Mouse (Mus musculus): ENCODE measurements around the gene Nmrk2.
A peak's percentile ranks its signal among the peaks of the same experiment; 100 is the strongest.

Nmrk2 gene

DNA sequence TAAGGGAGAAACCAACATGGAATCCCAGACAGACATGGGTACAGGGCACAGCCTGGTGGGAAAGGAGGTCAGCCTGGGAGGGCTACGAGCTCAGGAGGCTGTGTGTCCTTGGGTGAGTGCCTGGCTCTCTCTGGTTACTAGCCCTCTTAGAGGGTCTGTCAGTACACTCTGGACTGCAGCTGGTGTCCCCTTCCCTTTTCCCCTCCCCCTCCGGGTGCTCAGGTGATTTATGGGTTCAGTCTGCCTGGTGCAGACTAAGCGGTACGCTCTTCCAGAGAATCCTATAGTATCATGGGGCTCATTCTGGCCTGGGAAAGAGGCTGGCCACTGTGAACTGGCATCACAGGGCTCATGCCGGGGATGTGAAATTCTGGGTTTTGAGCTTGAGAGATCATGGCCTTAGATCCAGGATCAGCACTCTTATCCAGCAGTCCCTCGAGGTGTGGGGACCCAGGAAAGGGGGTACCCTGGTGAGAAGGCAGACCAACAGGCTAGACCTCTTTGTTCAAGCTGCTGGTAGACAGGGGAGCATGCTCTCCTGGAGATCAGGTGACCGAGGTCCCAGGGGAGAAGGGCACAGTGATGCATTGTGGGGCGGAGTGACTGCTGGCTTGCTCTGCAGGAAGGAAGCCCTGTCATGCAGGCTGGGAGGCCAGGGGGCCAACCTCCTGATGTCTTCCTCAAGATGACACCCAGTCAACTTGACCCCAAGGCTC is 40.1 kb downstream of the Nmrk2 start:
- peak; percentile 72 for DNase-seq

DNA sequence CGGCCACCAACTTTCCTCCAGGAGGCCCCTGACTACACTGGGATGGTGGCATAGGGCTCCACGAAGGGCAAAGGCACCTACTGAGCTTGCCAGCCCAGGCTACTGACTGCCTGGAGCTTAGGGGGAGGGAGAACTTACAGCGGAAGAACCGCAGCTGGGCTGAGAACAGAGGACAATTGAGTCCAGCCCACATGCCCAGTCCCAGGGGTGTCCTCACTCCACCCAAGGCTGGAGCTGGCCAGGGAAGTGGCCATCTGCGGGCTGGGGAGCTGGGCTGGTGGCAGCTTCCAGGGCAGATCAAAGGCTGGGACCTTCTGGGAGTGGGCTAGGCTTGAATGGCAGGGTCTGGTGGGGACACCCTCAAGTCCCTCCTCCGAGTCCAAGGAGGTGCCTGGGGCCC is 47.1 kb downstream of the Nmrk2 start:
- DNase-seq = no peak

DNA sequence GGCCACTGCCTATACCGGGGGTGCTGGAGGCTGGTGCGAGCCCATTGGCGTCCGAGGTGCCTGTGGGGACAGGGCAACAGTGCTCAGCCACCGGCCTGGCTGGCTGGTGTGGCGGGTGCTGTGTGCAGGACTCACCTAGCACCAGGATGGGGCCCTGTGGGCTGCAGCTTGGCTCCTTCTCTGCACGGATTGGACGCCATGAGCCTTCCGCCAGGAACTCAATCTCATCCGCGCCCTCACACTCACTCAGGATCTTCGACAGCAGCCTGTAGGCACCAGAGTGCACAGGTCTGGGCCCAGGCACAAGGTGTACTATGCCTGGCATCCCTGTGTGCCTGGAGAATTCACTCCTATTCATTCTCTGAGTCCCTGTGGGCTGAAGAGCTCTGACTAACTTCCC is 47.5 kb downstream of the Nmrk2 start:
- DNase-seq = no peak

DNA sequence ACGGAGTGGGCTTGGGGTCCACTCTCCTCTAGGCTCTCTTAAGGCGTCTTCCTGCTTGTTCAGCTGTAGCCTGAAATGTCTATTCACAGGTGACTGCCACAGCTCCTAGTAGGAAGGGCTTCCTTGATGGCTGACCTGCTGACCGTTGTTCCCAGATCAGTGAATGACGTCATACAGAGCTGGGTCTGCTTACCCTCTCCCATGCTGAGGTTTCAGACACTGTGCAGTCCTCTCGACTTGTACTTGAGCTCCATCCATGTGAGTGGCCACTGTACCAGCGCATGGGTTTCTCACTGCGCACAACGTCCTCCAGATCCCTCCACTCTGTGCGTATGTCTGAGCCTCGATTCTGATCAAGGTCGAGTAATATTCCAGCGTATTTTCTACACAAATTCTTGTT is 49.2 kb downstream of the Nmrk2 start:
- no peak for DNase-seq

- DNase-seq = no peak
Measured at GRCm38 (mm10) chr10:81151261-81151660, 50.6 kb downstream of the Nmrk2 start.

All from kidney, postnatal 10 days (tissue).